Mouse (Mus musculus) central nervous system, embryonic 14 days (tissue): ENCODE results near the gene Gdap2. TPM values are rescaled to one million over a fixed set of nuclear protein-coding genes. Genes with fewer than 3 reads are reported as not detected.

ENCODE experiments used
- polyA plus RNA-seq: library from polyadenylated mRNA; depleted of rRNA; stranded (reverse); fragments of >200 nt; gene quantifications from 2 replicates; pipeline ENCODE4 v1.2.3, GENCODE M21; 2012; rRNA removed

Gdap2 gene
- polyA plus RNA-seq: 25.7 and 28.6 TPM in 2 replicates

DNA sequence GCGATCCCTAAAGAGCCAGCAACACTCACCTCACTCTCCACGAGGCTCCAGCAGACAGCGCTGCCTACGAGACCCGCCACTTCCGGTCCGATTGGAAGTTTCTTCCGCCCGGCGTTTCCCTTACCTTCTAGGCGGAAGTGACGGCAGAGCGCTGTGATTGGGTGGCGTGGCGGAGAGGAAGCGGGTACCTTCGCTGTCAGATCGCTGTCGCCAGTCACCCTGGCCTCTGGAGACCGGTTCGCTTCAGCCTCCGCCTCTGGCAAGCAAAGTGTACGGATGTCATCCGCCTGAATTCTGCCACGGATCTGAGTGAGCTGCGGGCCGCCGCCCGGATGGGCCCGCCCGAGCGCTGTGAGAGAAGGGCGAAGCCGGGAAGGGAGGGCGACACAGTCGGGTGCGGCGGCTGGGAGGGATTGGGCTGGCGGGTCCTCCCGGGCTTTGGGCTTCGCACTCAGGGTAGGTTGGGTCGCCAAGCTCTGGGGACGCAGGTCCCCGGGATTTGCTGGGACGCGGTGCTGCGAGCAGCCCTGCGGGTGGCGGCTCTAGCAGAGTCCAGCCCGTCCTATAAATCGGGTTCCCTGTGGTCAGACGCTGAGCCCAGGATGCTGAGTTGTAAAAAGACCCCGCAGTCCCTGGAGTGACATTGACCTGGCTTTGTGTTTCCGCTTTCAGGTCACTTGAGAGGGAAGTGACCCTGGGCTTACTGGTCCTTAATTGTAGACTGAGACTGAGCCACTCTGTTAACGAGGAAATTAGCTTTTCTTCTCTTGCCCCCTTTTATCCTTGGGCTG is at the start of gene Gdap2, which contains the start of gene Wdr3:
Gene Gdap2, plus strand, starts transcription at position 67 of the 791 bp plus-strand sequence.
Gene Wdr3, minus strand, starts transcription at position 93 of the 791 bp plus-strand sequence.

Other genes with a start within 250 kb of the Gdap2 start
- 49.1 and 57.9 TPM in 2 replicates for gene Wdr3, start within 50 bp of the Gdap2 start, polyA plus RNA-seq